ENCODE assay signal across 22 mouse cellular contexts in the genomic region with DNA sequence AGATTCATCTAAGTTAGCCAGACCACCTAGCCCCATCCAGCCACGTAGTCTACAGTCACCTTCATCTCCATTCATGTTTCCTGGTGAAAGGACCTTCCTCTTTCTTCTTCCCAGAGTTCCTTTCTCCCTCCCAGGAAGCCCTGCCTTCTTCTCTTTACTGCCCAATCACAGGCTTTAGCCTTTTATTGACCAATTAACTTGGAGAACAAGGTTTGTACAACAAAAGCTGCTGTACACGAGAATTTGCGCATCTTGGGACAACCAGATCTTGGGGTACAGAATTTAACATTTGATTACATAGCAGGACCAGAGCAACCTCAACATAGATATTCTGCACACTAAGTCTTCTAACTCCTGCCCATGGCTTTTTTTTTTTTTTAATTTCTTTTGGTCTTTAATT.
DNase-seq lines count a peak whose midpoint lies in the region; ATAC-seq and TF ChIP-seq lines count a peak whose summit lies in the region.
"Had no signal": no experiment of that assay in that cellular context is flagged by ENCODE, and none has a peak within 500 bp of the region (broad histone marks: within the 10 kb centered on the region; RNA-seq: fewer than 3 reads in every experiment).

No protein-coding gene starts in this region.

- H3K9ac ChIP-seq in ES-Bruce4 (ENCODE audit: low read depth, poor library complexity, severe bottlenecking), result 0 out of 2 replicates have a peak overlapping the region, but pooled peaks have one; percentile 40
- H3K9ac ChIP-seq: forebrain, embryonic 13.5 days; hindbrain, embryonic 12.5 days; hindbrain, embryonic 15.5 days; intestine, embryonic 15.5 days had no signal

- no peak overlapping the region for H3K27ac ChIP-seq in ES-Bruce4 (ENCODE audit: insufficient read depth, low read length)
- H3K27ac ChIP-seq: forebrain, embryonic 10.5 days; forebrain, embryonic 13.5 days; hindbrain, embryonic 12.5 days; hindbrain, embryonic 15.5 days; intestine, embryonic 15.5 days had no signal

- no peak for TF ChIP-seq EP300 in ES-Bruce4 (IDR thresholded peaks at IDR 0.05; ENCODE audit: insufficient read depth, low read depth, low read length)

- no peaks in the 10 kb centered on the region for H3K4me1 ChIP-seq in ES-Bruce4 (ENCODE audit: control insufficient read depth, insufficient read depth, low read length)
- peaks cover 18% of the 10 kb centered on the region for H3K4me1 ChIP-seq in G1E (ENCODE audit: insufficient read depth, low read depth, low read length)
- H3K4me1 ChIP-seq: forebrain, embryonic 10.5 days; forebrain, embryonic 13.5 days; hindbrain, embryonic 12.5 days; hindbrain, embryonic 15.5 days had no signal

- H3K36me3 ChIP-seq in ES-Bruce4 (ENCODE audit: control insufficient read depth, insufficient read depth, low read length, poor library complexity, severe bottlenecking) (no peaks in the 10 kb centered on the region), G1E (replicated peaks) (no peaks in the 10 kb centered on the region)
- H3K36me3 ChIP-seq: forebrain, embryonic 10.5 days; hindbrain, embryonic 12.5 days; hindbrain, embryonic 15.5 days; intestine, embryonic 15.5 days had no signal

- H3K4me3 ChIP-seq in ES-Bruce4 (ENCODE audit: low read depth, low read length) (no peak overlapping the region), G1E (ENCODE audit: low read depth, low read length) (peak overlapping the region; percentile 66)
- H3K4me3 ChIP-seq: forebrain, embryonic 10.5 days; forebrain, embryonic 13.5 days; hindbrain, embryonic 12.5 days; hindbrain, embryonic 15.5 days; intestine, embryonic 15.5 days had no signal

- H3K27me3 ChIP-seq in ES-Bruce4 (ENCODE audit: control insufficient read depth, insufficient read depth, low read length, poor library complexity, severe bottlenecking), result no peaks in the 10 kb centered on the region
- H3K27me3 ChIP-seq in G1E (ENCODE audit: insufficient read depth, low read length), result 0 out of 2 replicates have a peak, but pooled peaks cover 2% of the 10 kb centered on the region
- H3K27me3 ChIP-seq: forebrain, embryonic 13.5 days; hindbrain, embryonic 12.5 days; hindbrain, embryonic 15.5 days; intestine, embryonic 15.5 days; Patski had no signal

- ATAC-seq in G1E (ENCODE audit: extremely low read depth, insufficient number of reproducible peaks, low FRiP score, poor library complexity, severe bottlenecking), result peak; percentile 12; the same call in 1 of the 2 replicates
- ATAC-seq: activated CD4-positive, CD25-positive, alpha-beta regulatory T cell, adult 4 months; CD4-positive, CD25-positive, alpha-beta regulatory T cell, adult 4 months; forebrain, embryonic 13.5 days; forebrain, embryonic 16.5 days; intestine, embryonic 15.5 days; Patski had no signal

- peak; percentile 69 for DNase-seq in 3134 (ENCODE audit: extremely low read depth, insufficient read length, low spot score)
- DNase-seq in G1E (ENCODE audit: low spot score), result no peak
- no peak for DNase-seq in layer of hippocampus, adult 9-10 months (ENCODE audit: low spot score)
- no peak for DNase-seq in gastrocnemius, postnatal 36 days
- no peak for DNase-seq in left cerebral cortex, postnatal 14 days (ENCODE audit: low spot score in 2 of 2)
- DNase-seq: adrenal gland, adult 8-10 months; adrenal gland, postnatal 25 days; cerebellum, adult 18-20 months; cerebellum, adult 9-10 months; cerebellum, postnatal 14 days; gastrocnemius, postnatal 10 days; kidney, adult 11 months had no signal

- intact Hi-C loops in gastrocnemius, postnatal 36 days (cut with DNase I), result no loop called here
- intact Hi-C loops in left cerebral cortex, postnatal 14 days (cut with DNase I), result no loop called here

- no peak for TF ChIP-seq POLR2A in ES-Bruce4 (IDR thresholded peaks at IDR 0.05; ENCODE audit: insufficient read depth, low read length)

- no peaks in the 10 kb centered on the region for H3K9me3 ChIP-seq in ES-Bruce4 (replicated peaks; ENCODE audit: control insufficient read depth, insufficient read depth, low read length, poor library complexity, severe bottlenecking)
- H3K9me3 ChIP-seq in G1E (replicated peaks), result peaks cover 4% of the 10 kb centered on the region
- H3K9me3 ChIP-seq: forebrain, embryonic 10.5 days; forebrain, embryonic 13.5 days; hindbrain, embryonic 12.5 days; hindbrain, embryonic 15.5 days; intestine, embryonic 15.5 days had no signal

- TF ChIP-seq CTCF in ES-Bruce4 (IDR thresholded peaks at IDR 0.05; ENCODE audit: low read depth, low read length) (no peak), G1E (IDR thresholded peaks at IDR 0.05; ENCODE audit: low read depth, low read length) (no peak)
